Comparison of ENCODE assay signal across 8 mouse cellular contexts in the genomic region with DNA sequence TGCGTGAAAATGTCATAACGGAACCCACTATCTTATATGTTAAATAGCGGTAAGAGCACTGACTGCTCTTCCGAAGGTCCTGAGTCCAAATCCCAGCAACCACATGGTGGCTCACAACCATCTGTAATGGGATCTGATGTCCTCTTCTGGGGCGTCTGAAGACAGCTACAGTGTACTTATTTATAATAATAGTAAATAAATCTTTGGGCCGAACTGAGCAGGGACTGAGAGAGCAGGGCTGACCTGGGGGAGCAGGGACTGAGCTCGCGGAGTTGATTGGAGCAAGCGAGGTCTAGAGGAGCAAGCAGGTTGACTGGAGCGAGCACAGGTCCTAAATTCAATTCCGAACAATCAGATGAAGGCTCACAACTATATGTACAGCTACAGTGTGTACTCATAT. TPM values are rescaled to one million over a fixed set of nuclear protein-coding genes. Genes with fewer than 3 reads are reported as not detected.
DNase-seq lines count a peak whose midpoint lies in the region; ATAC-seq and TF ChIP-seq lines count a peak whose summit lies in the region.
"Not testable (repeated sequence)": the region's sequence is repeated elsewhere in the genome, so short reads cannot be mapped to it uniquely, and the experiment has no call there.

No protein-coding gene starts in this region.

- 0 out of 2 replicates have a peak overlapping the region, but pooled peaks have one; percentile 2 for H3K27ac ChIP-seq in brown adipose tissue, adult 24 weeks (replicated peaks; ENCODE audit: low read depth, low read length)
- not testable (repeated sequence) for H3K27ac ChIP-seq in embryonic facial prominence, embryonic 13.5 days; hindbrain, embryonic 13.5 days; midbrain, postnatal 0 days (ENCODE audit: low read depth, low read length)
- H3K27ac ChIP-seq in kidney, postnatal 0 days, result peak overlapping the region; percentile 31; the same call in 1 of the 2 replicates

- H3K9ac ChIP-seq in embryonic facial prominence, embryonic 13.5 days; kidney, postnatal 0 days (ENCODE audit: low read depth, low read length); midbrain, postnatal 0 days (replicated peaks; ENCODE audit: low read length, poor library complexity, severe bottlenecking): not testable (repeated sequence)
- 0 out of 2 replicates have a peak overlapping the region, but pooled peaks have one; percentile 1 for H3K9ac ChIP-seq in hindbrain, embryonic 13.5 days

- ATAC-seq in embryonic facial prominence, embryonic 13.5 days (ENCODE audit: insufficient number of reproducible peaks, insufficient read depth, low FRiP score, low TSS enrichment, low read depth); kidney, postnatal 0 days (replicated peaks; ENCODE audit: low FRiP score, low read depth); midbrain, postnatal 0 days (ENCODE audit: low FRiP score): not testable (repeated sequence)
- peak; percentile 38 for ATAC-seq in hindbrain, embryonic 13.5 days (ENCODE audit: low FRiP score)

- not testable (repeated sequence) for H3K27me3 ChIP-seq in embryonic facial prominence, embryonic 13.5 days; hindbrain, embryonic 13.5 days; kidney, postnatal 0 days (ENCODE audit: insufficient read depth, low read length); midbrain, postnatal 0 days (ENCODE audit: insufficient read depth, low read length)

- H3K4me2 ChIP-seq in embryonic facial prominence, embryonic 13.5 days, result peak overlapping the region; percentile 67
- peak overlapping the region; percentile 42 for H3K4me2 ChIP-seq in hindbrain, embryonic 13.5 days
- H3K4me2 ChIP-seq in kidney, postnatal 0 days (ENCODE audit: low read length), result peak overlapping the region; percentile 50
- peak overlapping the region; percentile 40 for H3K4me2 ChIP-seq in midbrain, postnatal 0 days (ENCODE audit: low read depth, low read length, poor library complexity, severe bottlenecking)

- not testable (repeated sequence) for H3K9me3 ChIP-seq in embryonic facial prominence, embryonic 13.5 days; hindbrain, embryonic 13.5 days; kidney, postnatal 0 days (replicated peaks; ENCODE audit: low read length); midbrain, postnatal 0 days (ENCODE audit: low read length)

- peak; percentile 85 for DNase-seq in heart, adult 11 months
- DNase-seq in kidney, postnatal 0 days (ENCODE audit: low spot score); lung, adult 2 months; midbrain, postnatal 0 days (ENCODE audit: low spot score): not testable (repeated sequence)
- peak; percentile 15 for DNase-seq in thymus, postnatal 4 days

- H3K4me3 ChIP-seq in brown adipose tissue, adult 24 weeks (ENCODE audit: insufficient read depth, low read depth, low read length), result peak overlapping the region; percentile 43
- peak overlapping the region; percentile 60 for H3K4me3 ChIP-seq in embryonic facial prominence, embryonic 13.5 days
- peak overlapping the region; percentile 30 for H3K4me3 ChIP-seq in hindbrain, embryonic 13.5 days
- H3K4me3 ChIP-seq in kidney, postnatal 0 days (replicated peaks; ENCODE audit: low read depth, low read length), result peak overlapping the region; percentile 20; the same call in 1 of the 2 replicates
- peak overlapping the region; percentile 46 for H3K4me3 ChIP-seq in lung, adult 2 months (replicated peaks; ENCODE audit: extremely low read depth, low read depth, low read length)
- H3K4me3 ChIP-seq in midbrain, postnatal 0 days (ENCODE audit: low read depth, low read length), result peak overlapping the region; percentile 50; the same call in 1 of the 2 replicates

- not testable (repeated sequence) for H3K36me3 ChIP-seq in embryonic facial prominence, embryonic 13.5 days; hindbrain, embryonic 13.5 days; kidney, postnatal 0 days (ENCODE audit: insufficient read depth, low read length); midbrain, postnatal 0 days (ENCODE audit: insufficient read depth, low read length)

- 47% methylated on average over 11 of the region's 11 CpGs for WGBS in embryonic facial prominence, embryonic 13.5 days
- whole genome bisulfite sequencing in hindbrain, embryonic 13.5 days, result 33% methylated on average over 11 of the region's 11 CpGs
- WGBS in kidney, postnatal 0 days, result 51% methylated on average over 11 of the region's 11 CpGs
- WGBS in lung, adult 2 months, result 50% methylated on average over 11 of the region's 11 CpGs
- WGBS in midbrain, postnatal 0 days, result 38% methylated on average over 11 of the region's 11 CpGs

- H3K4me1 ChIP-seq in brown adipose tissue, adult 24 weeks (ENCODE audit: control insufficient read depth, insufficient read depth, insufficient read length, low read length); embryonic facial prominence, embryonic 13.5 days; hindbrain, embryonic 13.5 days (replicated peaks); kidney, postnatal 0 days (replicated peaks; ENCODE audit: insufficient read depth, low read length); lung, adult 2 months (ENCODE audit: control insufficient read depth, insufficient read depth, low read length); midbrain, postnatal 0 days (ENCODE audit: insufficient read depth, low read length): not testable (repeated sequence)

- not testable (repeated sequence) for TF ChIP-seq CTCF in kidney, postnatal 0 days (IDR thresholded peaks at IDR 0.05; ENCODE audit: low read depth); lung, adult 2 months (IDR thresholded peaks at IDR 0.05; ENCODE audit: insufficient read depth, low read length); midbrain, postnatal 0 days (IDR thresholded peaks at IDR 0.05)

- not testable (repeated sequence) for TF ChIP-seq POLR2A in lung, adult 2 months (IDR thresholded peaks at IDR 0.05; ENCODE audit: borderline replicate concordance, extremely low read depth, low read depth, low read length)

RNA-seq across cellular contexts. Expression of a gene that starts 0.7 kb away (rescaled TPM):
- 26.0 and 31.5 TPM in 2 replicates for polyA plus RNA-seq in brown adipose tissue, adult 24 weeks (2012; ENCODE audit: insufficient read depth, insufficient read length, missing spikeins)
- 56.8 and 60.4 TPM in 2 replicates for polyA plus RNA-seq in embryonic facial prominence, embryonic 13.5 days (2015; fragmentation: Nextera tagmentation; extraction: Ambion mirVana)
- polyA plus RNA-seq in hindbrain, embryonic 13.5 days (2015; fragmentation: Nextera tagmentation; extraction: Ambion mirVana), result 97.7 and 105 TPM in 2 replicates
- polyA plus RNA-seq in kidney, postnatal 0 days (2015; fragmentation: Nextera tagmentation; extraction: Ambion mirVana), result 46.4 and 49.3 TPM in 2 replicates
- polyA plus RNA-seq in lung, adult 2 months (2012; rRNA removed), result 9.6 and 15.9 TPM in 2 replicates
- total RNA-seq in midbrain, postnatal 0 days (2014; rRNA removed), result 41.1 and 50.4 TPM in 2 replicates
- 75.6 and 81.8 TPM in 2 replicates for polyA plus RNA-seq in midbrain, postnatal 0 days (2015; fragmentation: Nextera tagmentation; extraction: Ambion mirVana)
